Mouse (Mus musculus): ENCODE data around the gene Zc3h13.

The Zc3h13 gene

GRCm38 (mm10) chr14:75284193-75284915 lies at the start of gene Zc3h13:
TSS of gene Zc3h13 (plus strand) at chr14:75284373.
- DNase-seq (ENCODE audit: low read depth, low spot score) = peak; percentile 88

GRCm38 (mm10) chr14:75235552-75235951 lies 48.6 kb upstream of the Zc3h13 start:
- DNase-seq (ENCODE audit: low read depth, low spot score) = no peak

GRCm38 (mm10) chr14:75235955-75236635 lies 48.1 kb upstream of the Zc3h13 start:
- DNase-seq (ENCODE audit: low read depth, low spot score) = no peak

- no peak for DNase-seq (ENCODE audit: low read depth, low spot score)
Measured at GRCm38 (mm10) chr14:75236636-75237003, 47.6 kb upstream of the Zc3h13 start.

GRCm38 (mm10) chr14:75237096-75237495 lies 47.1 kb upstream of the Zc3h13 start:
- DNase-seq (ENCODE audit: low read depth, low spot score) = no peak

GRCm38 (mm10) chr14:75238054-75238692 lies 46.0 kb upstream of the Zc3h13 start:
- no peak for DNase-seq (ENCODE audit: low read depth, low spot score)

GRCm38 (mm10) chr14:75242087-75242486 lies 42.1 kb upstream of the Zc3h13 start, which contains the start of gene Cpb2:
TSS of gene Cpb2 (plus strand) at chr14:75242287.
- DNase-seq (ENCODE audit: low read depth, low spot score) = no peak

GRCm38 (mm10) chr14:75246024-75247000 lies 37.9 kb upstream of the Zc3h13 start:
- no peak for DNase-seq (ENCODE audit: low read depth, low spot score)

- no peak for DNase-seq (ENCODE audit: low read depth, low spot score)
Measured at GRCm38 (mm10) chr14:75250432-75250831, 33.7 kb upstream of the Zc3h13 start.

GRCm38 (mm10) chr14:75256521-75256920 lies 27.7 kb upstream of the Zc3h13 start:
- no peak for DNase-seq (ENCODE audit: low read depth, low spot score)

- DNase-seq (ENCODE audit: low read depth, low spot score) = no peak
Measured at GRCm38 (mm10) chr14:75269531-75269930, 14.6 kb upstream of the Zc3h13 start.

GRCm38 (mm10) chr14:75279716-75280115 lies 4.5 kb upstream of the Zc3h13 start:
- DNase-seq (ENCODE audit: low read depth, low spot score) = no peak

GRCm38 (mm10) chr14:75280406-75280805 lies 3.8 kb upstream of the Zc3h13 start:
- DNase-seq (ENCODE audit: low read depth, low spot score) = no peak

- no peak for DNase-seq (ENCODE audit: low read depth, low spot score)
Measured at GRCm38 (mm10) chr14:75283609-75284192, 472 bp upstream of the Zc3h13 start.

GRCm38 (mm10) chr14:75301081-75301480 lies 16.9 kb downstream of the Zc3h13 start:
- no peak for DNase-seq (ENCODE audit: low read depth, low spot score)

- no peak for DNase-seq (ENCODE audit: low read depth, low spot score)
Measured at GRCm38 (mm10) chr14:75303807-75304206, 19.6 kb downstream of the Zc3h13 start.

GRCm38 (mm10) chr14:75307855-75308254 lies 23.7 kb downstream of the Zc3h13 start:
- no peak for DNase-seq (ENCODE audit: low read depth, low spot score)

GRCm38 (mm10) chr14:75309336-75309992 lies 25.3 kb downstream of the Zc3h13 start:
- DNase-seq (ENCODE audit: low read depth, low spot score) = peak; percentile 2

- DNase-seq (ENCODE audit: low read depth, low spot score) = peak; percentile 54
Measured at GRCm38 (mm10) chr14:75314484-75314883, 30.3 kb downstream of the Zc3h13 start.

- DNase-seq (ENCODE audit: low read depth, low spot score) = no peak
Measured at GRCm38 (mm10) chr14:75318736-75319135, 34.6 kb downstream of the Zc3h13 start.

All from retina, adult 2 months (tissue).